Mouse (Mus musculus) stomach, embryonic 16.5 days (tissue): ENCODE results near the gene Il1a. TPM values are rescaled to one million over a fixed set of nuclear protein-coding genes. Genes with fewer than 3 reads are reported as not detected.

Experiments
- ATAC-seq: fragments of 200-750 bp; cut with Nextera tagmentation; 2 replicates; pipeline ENCODE4 v1.8.0; 2017; ENCODE audit warnings: moderate number of reproducible peaks, moderate TSS enrichment; ENCODE audit not compliant: insufficient read depth, low FRiP score
- H3K27ac ChIP-seq: fragments of 300-500 bp; sonication (generic); 2 replicates; pipeline ENCODE4 v1.5.1; 2014; ENCODE audit warnings: low read length
- H3K27me3 ChIP-seq: fragments of 300-500 bp; sonication (generic); 2 replicates; pipeline ENCODE4 v1.6.1; 2014; ENCODE audit warnings: low read length, control low read depth, mixed read lengths; ENCODE audit not compliant: control insufficient read depth, insufficient read depth
- H3K36me3 ChIP-seq: fragments of 300-500 bp; sonication (generic); 2 replicates; pipeline ENCODE4 v1.6.1; 2014; ENCODE audit warnings: low read length; ENCODE audit not compliant: control insufficient read depth, insufficient read depth
- H3K4me1 ChIP-seq: fragments of 300-500 bp; sonication (generic); 2 replicates; pipeline ENCODE4 v1.6.1; 2014; ENCODE audit warnings: low read length, control low read depth, mixed read lengths; ENCODE audit not compliant: control insufficient read depth, insufficient read depth
- H3K4me2 ChIP-seq: fragments of 300-500 bp; sonication (generic); 2 replicates; pipeline ENCODE4 v1.6.1; 2014; ENCODE audit warnings: low read depth, low read length, mixed read lengths
- H3K4me3 ChIP-seq: fragments of 300-500 bp; sonication (generic); replicated peaks from 2 replicates; pipeline ENCODE4 v1.5.1; 2014; ENCODE audit warnings: mild to moderate bottlenecking, low read length
- H3K9ac ChIP-seq: fragments of 300-500 bp; sonication (generic); 2 replicates; pipeline ENCODE4 v1.6.1; 2014; ENCODE audit warnings: low read length
- H3K9me3 ChIP-seq: fragments of 300-500 bp; sonication (generic); replicated peaks from 2 replicates; pipeline ENCODE4 v1.6.1; 2016; ENCODE audit warnings: low read length, control low read depth; ENCODE audit not compliant: control insufficient read depth
- WGBS: fragments of 180-500 bp; shearing (Covaris S2); extraction: QIAGEN DNeasy Blood & Tissue Kit; methylation state at CpG from one replicate; pipeline ENCODE4 v1.1.7; 2014; 5-methylcytosine and 5-hydroxymethylcytosine counted together
- polyA plus RNA-seq: library from polyadenylated mRNA; unstranded; fragments of >200 nt; fragmentation: Nextera tagmentation; extraction: Ambion mirVana; gene quantifications from 2 replicates; pipeline ENCODE4 v1.2.1, GENCODE M21; 2015

Il1a gene
- polyA plus RNA-seq, 1 experiment from 2014 or later, result 0.37 TPM

- no peak for ATAC-seq
- H3K4me3 ChIP-seq, result no peak overlapping the region
- no peak overlapping the region for H3K9ac ChIP-seq
- WGBS, result 68% methylated on average over 4 of the region's 4 CpGs
- H3K27ac ChIP-seq, result no peak overlapping the region
- H3K36me3 ChIP-seq, result no peaks in the 10 kb centered on the region
- no peaks in the 10 kb centered on the region for H3K4me1 ChIP-seq
- no peaks in the 10 kb centered on the region for H3K9me3 ChIP-seq
- H3K4me2 ChIP-seq, result no peak overlapping the region
- no peaks in the 10 kb centered on the region for H3K27me3 ChIP-seq
These were observed 6.1 kb upstream of the Il1a start for GRCm38 (mm10) chr2:129315831-129316230.

GRCm38 (mm10) chr2:129314880-129315279 is 5.1 kb upstream of the Il1a start:
- H3K4me1 ChIP-seq, result no peaks in the 10 kb centered on the region
- H3K27ac ChIP-seq, result no peak overlapping the region
- no peak for ATAC-seq
- no peak overlapping the region for H3K4me2 ChIP-seq
- no peak overlapping the region for H3K9ac ChIP-seq
- no peaks in the 10 kb centered on the region for H3K9me3 ChIP-seq
- WGBS, result 78% methylated on average over 6 of the region's 6 CpGs
- no peaks in the 10 kb centered on the region for H3K36me3 ChIP-seq
- H3K4me3 ChIP-seq, result no peak overlapping the region
- no peaks in the 10 kb centered on the region for H3K27me3 ChIP-seq

GRCm38 (mm10) chr2:129313934-129314333 is 4.2 kb upstream of the Il1a start:
- Histone ChIP-seq H3K4me2 (no peak overlapping the region), H3K36me3 (no peaks in the 10 kb centered on the region), H3K4me3 (no peak overlapping the region), H3K27ac (no peak overlapping the region), H3K27me3 (no peaks in the 10 kb centered on the region), H3K9ac (no peak overlapping the region), H3K4me1 (no peaks in the 10 kb centered on the region), H3K9me3 (no peaks in the 10 kb centered on the region)
- no peak for ATAC-seq
- 85% methylated on average over 1 of the region's 1 CpGs for WGBS

GRCm38 (mm10) chr2:129306020-129306419 is 3.8 kb downstream of the Il1a start:
- Histone ChIP-seq H3K4me1 (no peaks in the 10 kb centered on the region), H3K9ac (no peak overlapping the region), H3K4me3 (no peak overlapping the region), H3K36me3 (no peaks in the 10 kb centered on the region), H3K27ac (no peak overlapping the region), H3K27me3 (no peaks in the 10 kb centered on the region), H3K4me2 (no peak overlapping the region), H3K9me3 (no peaks in the 10 kb centered on the region)
- ATAC-seq, result no peak
- WGBS, result 66% methylated on average over 4 of the region's 4 CpGs

GRCm38 (mm10) chr2:129297589-129297982 is 12.2 kb downstream of the Il1a start:
- peak overlapping the region; percentile 95 for H3K4me2 ChIP-seq
- no peaks in the 10 kb centered on the region for H3K36me3 ChIP-seq
- peak overlapping the region; percentile 84 for H3K9ac ChIP-seq
- H3K27me3 ChIP-seq, result no peaks in the 10 kb centered on the region
- 1% methylated on average over 10 of the region's 10 CpGs for WGBS
- no peaks in the 10 kb centered on the region for H3K9me3 ChIP-seq
- H3K4me3 ChIP-seq, result peak overlapping the region; percentile 92
- H3K4me1 ChIP-seq, result peaks cover 23% of the 10 kb centered on the region
- peak; percentile 14; the same call in 1 of the 2 replicates for ATAC-seq
- H3K27ac ChIP-seq, result peak overlapping the region; percentile 93

GRCm38 (mm10) chr2:129296671-129297588 is 12.8 kb downstream of the Il1a start, which contains the start of gene Ckap2l:
Ckap2l (minus strand) TSS chr2:129297212.
- ATAC-seq, result peak; percentile 100
- Histone ChIP-seq H3K4me3 (peak within 1 kb of the TSS; percentile 92), H3K4me2 (peak within 1 kb of the TSS; percentile 95), H3K36me3 (no peaks in the 10 kb centered on the region), H3K9ac (peak within 1 kb of the TSS; percentile 86), H3K27me3 (no peaks in the 10 kb centered on the region), H3K4me1 (peaks cover 23% of the 10 kb centered on the region), H3K27ac (peak within 1 kb of the TSS; percentile 93), H3K9me3 (no peaks in the 10 kb centered on the region)
- under 1% methylated on average over 50 of the region's 50 CpGs for WGBS

- no peaks in the 10 kb centered on the region for H3K27me3 ChIP-seq
- WGBS, result 42% methylated on average over 5 of the region's 5 CpGs
- no peak for ATAC-seq
- peaks cover 23% of the 10 kb centered on the region for H3K4me1 ChIP-seq
- H3K27ac ChIP-seq, result no peak overlapping the region
- peak overlapping the region; percentile 86 for H3K9ac ChIP-seq
- H3K36me3 ChIP-seq, result no peaks in the 10 kb centered on the region
- H3K4me2 ChIP-seq, result peak overlapping the region; percentile 66
- no peaks in the 10 kb centered on the region for H3K9me3 ChIP-seq
- peak overlapping the region; percentile 92 for H3K4me3 ChIP-seq
These were observed 13.7 kb downstream of the Il1a start for GRCm38 (mm10) chr2:129296086-129296485.

- WGBS, result 92% methylated on average over 5 of the region's 5 CpGs
- H3K4me3 ChIP-seq, result no peak overlapping the region
- H3K27ac ChIP-seq, result no peak overlapping the region
- no peak overlapping the region for H3K9ac ChIP-seq
- peak overlapping the region; percentile 66; the same call in 1 of the 2 replicates for H3K4me2 ChIP-seq
- no peaks in the 10 kb centered on the region for H3K36me3 ChIP-seq
- ATAC-seq, result no peak
- no peaks in the 10 kb centered on the region for H3K27me3 ChIP-seq
- H3K4me1 ChIP-seq, result peaks cover 23% of the 10 kb centered on the region
- H3K9me3 ChIP-seq, result no peaks in the 10 kb centered on the region
These were observed 14.7 kb downstream of the Il1a start for GRCm38 (mm10) chr2:129295075-129295474.

GRCm38 (mm10) chr2:129273823-129274222 is 35.9 kb downstream of the Il1a start:
- Histone ChIP-seq H3K27me3 (no peaks in the 10 kb centered on the region), H3K36me3 (peaks cover 33% of the 10 kb centered on the region), H3K4me1 (no peaks in the 10 kb centered on the region), H3K9ac (no peak overlapping the region), H3K4me3 (no peak overlapping the region), H3K27ac (no peak overlapping the region), H3K4me2 (no peak overlapping the region), H3K9me3 (no peaks in the 10 kb centered on the region)
- WGBS, result 95% methylated on average over 5 of the region's 5 CpGs
- ATAC-seq, result no peak
